Mouse (Mus musculus): ENCODE measurements at regions not wholly inside any gene's neighbourhood (a gene's known extent, or its start where the extent isn't known, plus 50 kb on each side); places are given as distances from the start of the nearest gene placed in this dataset.

DNA sequence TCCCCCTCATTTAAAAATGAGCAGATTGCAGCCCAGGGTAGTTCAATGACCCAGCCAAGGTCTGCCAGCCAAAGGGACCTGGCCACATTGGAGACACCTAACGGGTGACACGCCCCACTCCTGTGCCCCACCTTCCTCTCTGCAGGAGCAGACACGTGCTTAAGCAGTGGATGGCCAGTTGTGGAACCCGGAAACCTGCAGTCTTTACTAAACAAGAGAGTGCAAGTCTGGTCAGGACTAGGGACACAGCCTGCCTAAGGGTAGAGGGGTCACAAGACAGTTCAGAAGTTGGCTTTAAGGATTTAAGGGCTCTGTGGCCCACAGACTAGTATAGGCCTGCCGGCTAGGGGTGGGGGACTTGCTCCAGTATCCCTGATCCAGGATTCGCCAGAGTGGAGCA is 179.2 kb upstream of the Gm4791 start:
- no peak for DNase-seq

DNA sequence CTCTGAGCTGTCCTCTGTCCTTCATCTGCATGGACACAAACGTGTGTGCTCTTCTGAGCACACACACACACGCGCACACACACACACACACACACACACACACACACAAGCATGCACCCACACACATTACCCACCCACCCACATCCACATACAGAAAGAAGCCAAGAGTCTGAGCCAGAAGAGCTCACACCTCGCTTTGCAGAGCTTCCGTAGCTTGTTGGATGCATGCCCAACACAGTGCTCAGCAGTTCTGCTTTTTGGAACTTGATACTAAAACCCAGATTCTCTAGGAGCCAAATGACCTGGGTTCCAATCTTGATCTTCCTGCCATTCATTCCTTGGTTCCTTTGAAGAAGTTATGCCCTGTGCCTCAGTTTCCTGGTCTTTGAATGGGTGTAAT is 182.4 kb upstream of the Gm4791 start:
- DNase-seq: no peak

DNA sequence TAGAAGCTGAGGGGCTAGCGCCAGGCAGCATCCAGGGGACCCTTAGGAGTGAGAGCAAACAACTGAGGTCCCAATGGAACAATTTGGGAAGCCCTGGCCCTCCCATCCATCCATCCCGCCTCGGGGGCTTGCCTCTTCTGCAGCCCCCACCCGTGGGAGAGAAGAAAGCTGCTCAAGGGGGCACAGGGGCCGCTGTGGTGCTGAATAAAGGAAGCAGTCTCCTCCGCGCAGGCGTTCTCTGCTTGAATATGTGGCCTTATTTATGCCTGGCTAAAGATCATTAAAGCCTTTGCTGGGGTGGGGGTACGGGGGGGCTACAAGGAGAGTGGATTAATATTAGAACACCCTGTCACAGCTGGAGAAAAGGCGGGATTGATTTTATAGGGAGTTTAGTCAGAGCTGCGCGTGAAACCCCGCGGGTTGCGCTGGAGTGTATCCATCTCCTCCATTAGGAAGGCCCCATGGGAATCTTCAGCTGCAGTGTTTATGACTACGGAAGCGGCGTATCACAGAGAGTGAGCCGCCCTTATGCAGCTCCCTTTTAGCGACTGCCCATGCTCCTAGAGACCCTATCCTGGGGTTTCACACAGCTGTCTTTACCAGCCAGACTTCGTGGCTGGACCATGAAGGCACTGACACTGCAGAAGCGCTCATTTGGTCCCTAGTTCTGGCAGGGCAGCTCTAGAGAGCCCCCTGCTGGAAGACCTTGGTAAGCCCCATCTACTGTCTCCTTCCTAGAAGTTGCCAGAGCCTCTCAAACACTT is 183.9 kb upstream of the Gm4791 start:
- DNase-seq: peak; percentile 83

DNA sequence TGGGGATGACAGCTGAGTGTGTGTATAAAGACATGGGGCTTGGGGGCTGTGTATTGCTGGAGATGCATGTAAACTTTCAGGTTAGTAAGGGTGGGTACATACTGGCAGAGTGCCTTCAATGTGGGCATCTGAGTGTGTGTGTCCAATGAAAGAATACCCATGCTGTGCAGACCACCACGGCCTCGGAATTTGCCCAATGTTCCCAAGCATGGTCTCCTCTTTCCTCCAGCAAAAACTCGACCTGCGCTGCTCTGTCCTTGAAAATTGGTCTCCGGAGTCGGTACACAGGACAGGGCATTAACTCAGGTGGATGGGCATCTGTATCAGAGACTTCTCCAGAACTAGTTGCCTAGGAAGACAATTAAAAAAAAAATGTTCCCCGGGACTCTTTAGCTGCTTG is 188.3 kb upstream of the Gm4791 start:
- no peak for DNase-seq

DNA sequence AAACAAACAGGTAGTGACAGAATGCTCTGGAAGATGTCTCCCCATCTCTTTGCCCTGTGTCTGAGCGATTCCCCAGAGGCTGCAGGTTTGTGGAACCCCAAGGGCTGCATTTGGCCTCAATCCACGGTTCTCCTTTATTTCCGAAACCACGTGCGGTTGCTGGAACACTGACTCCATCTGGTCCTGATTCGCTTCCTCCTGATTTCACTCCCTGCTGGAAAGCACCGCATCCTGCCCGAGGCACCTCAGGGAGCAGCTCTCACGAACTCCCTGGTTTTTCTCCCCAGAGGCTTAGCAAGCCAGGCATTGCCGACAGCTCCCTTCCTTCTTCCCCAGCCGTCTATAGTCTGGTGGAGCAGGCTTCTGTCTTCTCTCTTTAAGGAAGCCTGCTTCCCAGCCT is 203.1 kb upstream of the Gm4791 start:
- DNase-seq: no peak

DNA sequence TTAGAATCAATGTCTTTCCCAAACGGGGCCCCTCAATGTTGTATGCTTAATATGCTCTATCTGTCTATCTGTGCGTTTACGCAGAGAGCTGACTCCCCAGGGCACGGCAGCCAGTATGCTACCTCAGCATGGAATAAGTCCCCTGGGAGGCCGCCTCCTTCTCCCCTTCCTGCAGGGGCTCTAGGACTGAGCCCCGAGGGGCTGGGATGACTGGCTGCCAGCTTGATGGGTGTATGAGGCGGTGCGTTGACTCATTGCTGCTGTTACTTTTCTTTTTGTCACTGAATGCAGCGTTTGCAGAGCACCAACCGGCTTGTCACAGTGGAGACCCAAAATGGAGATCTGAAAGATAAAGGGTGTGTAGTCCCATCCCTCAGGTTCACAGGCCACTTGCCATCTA is 209.5 kb upstream of the Gm4791 start:
- DNase-seq: no peak

DNA sequence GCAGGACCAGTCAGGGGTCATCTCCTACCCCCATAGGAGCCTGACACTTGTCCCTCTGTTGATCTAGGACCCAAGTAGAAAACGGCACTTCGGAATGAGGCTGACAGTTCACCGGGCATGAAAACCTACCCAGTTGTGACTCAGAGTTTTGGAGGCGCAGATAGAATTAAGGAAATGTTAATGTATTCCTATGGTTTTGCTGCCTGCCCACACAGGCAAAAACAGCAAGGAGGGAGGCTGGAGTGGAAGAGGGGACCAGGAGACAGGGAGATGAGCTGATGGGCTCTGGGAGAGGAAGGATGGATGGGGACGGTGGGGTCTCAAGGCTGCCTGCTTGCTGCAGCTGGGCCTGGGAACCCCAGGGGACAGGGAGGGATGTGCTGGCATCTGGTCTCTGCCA is 210.1 kb upstream of the Gm4791 start:
- DNase-seq: no peak

DNA sequence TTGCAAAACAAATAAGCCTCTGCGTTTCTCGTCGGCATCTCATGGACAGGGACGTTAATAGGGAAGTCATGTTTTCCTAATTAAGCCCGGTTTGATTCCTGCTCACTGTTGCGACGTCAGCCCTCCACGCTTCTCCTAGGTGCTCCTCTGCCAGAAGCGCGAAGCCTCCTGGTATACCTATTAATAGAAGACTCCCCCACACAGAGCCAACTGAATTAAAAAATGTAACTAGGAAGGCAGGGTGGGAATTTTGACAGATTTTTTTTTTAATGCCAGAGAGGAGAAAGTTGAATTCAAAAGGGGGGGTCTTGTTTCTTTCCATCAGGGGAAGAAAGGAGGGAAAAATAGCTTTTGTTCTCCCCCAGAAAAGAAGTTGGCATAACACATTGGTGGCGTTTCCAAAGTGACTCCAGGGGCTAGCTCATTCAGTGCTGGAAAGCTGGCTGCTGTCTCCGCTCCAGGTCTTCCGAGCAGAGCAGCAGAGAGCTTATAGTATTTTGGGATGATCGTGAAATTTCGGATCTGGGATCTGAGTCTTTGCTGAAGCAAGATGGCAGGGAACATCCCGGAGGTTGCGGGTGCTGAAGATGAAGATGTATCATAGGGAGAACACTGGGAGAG is 214.1 kb upstream of the Gm4791 start:
- no peak for DNase-seq

DNA sequence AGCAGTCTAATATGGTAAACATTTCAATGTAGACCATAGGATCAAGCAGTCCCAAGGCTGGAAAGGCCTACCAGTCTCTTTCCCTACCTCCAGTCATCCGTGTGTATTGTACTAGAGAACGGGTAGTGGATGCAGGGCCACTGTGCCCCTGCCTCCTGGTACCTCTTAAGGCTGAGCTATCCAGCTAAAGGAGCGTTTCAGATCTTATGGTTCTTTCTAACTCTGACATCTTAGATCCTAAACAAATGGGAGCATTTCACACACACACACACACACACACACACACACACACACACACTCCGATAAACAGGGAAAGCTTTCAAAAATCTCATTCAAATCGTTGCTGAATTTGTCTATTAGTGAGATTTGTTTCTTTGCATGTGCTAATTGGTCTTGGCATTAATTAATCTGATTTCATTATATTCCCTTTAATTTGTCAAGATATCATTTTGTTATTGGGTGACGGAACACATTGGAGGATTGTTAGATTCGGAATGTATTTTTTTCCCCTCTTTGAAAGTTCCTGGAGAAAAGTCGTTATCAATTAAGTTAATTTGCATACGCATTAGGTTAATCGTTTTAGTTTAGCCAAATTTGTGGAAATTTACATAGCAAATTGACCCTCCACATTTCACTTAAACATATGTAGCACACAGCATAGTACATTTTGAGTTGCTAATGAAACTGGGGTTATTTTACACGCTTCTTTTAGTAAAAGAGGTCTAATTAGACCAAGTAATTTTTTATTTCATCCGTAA is 214.8 kb upstream of the Gm4791 start:
- no peak for DNase-seq

DNA sequence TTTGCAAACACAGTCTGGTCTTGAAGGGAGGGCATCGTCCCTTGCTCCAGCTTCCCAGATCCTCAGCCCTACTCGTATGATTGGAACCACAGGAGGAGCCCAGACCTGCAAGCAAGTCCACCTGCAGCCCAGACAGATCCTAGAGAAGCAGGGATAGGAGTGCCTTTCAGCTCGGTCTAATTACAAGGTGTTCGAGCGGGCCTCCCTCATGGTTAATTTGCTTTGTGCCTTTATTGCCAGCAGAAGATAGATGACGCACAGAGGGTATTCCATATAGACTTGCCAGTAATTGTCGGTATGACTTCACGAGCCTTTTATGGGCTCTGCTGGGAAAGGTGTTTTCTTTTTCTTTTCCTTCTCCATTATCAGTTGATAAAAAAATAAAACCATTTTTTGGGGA is 216.9 kb upstream of the Gm4791 start:
- DNase-seq: no peak

DNA sequence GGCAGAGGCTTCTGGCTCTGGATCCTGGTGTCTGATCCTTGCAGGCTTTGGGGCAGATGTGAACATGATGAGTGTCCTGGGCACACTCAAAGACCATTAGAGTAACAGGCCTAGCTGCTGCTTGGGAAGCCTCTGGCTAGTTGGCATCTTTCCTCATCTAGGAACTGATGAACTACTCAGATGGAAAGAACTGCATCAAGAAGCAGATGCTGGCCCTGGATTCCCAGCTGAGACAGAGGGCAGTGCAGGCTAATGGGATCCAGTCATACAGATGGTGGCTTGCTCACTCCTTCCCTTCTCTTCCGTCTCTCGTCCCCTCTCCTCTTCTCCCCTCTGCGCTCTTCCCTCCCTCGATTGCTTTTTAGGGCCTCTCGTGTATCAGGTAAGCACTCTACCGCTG is 219.8 kb upstream of the Gm4791 start:
- no peak for DNase-seq

DNA sequence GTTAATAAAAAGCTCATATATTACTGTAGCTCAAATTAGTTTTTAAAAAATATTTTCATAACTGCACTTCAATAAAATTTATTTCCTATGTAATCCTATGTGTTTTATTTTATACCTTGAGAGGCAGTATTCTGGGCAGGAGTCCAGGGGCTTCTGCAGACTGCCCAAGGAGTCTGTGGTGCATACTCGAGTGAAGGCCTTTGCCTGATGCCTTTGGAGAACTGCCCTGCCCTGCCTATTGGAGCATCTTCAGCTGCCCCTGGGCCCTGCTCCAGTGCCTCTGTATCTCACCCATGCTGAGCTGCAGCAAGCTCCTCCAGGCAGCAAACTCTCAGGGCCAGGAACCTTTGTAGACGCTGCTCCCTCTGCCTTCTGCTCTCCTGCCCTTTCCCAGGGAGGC is 223.7 kb upstream of the Gm4791 start:
- no peak for DNase-seq

DNA sequence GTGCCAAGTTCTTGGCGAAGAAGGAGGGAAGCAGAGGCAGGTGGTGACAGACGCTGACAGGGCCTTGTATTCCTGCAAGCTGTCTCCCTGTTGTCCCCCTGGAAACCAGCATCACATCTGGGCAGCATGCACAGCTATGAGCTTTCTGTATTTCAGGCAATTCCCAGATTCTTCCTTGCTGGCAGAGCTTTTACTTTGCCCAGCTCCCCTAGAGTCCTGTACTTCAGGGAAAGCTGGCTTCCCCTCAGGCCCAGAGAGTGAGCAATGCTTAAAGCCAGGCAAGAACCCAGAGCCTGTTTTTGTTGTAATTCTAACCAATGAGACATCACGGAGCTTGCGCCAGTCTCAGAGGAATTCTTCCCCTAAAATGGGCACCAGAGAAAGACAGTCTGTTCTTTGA is 238.3 kb upstream of the Gm4791 start:
- no peak for DNase-seq

DNA sequence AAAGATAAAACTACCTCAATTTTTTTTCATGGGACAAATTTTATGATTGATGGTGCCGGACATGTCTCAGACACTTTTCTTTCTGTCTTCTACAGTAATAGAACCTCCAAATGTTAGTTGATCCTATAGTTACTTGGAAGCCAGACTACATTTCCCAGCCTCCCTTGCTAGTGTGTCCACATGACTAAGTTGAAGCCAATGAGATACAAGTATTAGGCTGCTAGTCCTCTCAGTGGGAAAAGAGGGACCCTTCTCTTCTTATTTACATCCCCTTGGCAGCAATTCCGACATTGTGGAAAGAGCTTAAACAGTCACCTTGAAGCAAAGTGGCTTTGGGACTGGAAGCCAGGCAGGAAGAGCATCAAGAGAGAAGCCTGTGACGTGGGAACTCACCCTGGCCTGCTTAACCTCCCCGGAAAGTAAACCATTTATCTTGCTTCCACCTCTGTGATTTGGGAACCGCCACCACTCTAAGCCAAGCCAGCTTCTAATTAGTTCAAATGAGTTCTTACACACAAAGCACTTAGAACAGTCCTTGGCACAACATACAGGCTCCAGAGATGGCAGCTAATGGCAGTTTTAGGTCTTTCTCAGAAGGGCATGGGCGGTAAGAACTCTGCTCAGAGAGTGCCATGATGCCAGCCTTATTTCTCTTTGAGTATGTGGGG is 241.4 kb upstream of the Gm4791 start:
- DNase-seq: peak; percentile 22

DNA sequence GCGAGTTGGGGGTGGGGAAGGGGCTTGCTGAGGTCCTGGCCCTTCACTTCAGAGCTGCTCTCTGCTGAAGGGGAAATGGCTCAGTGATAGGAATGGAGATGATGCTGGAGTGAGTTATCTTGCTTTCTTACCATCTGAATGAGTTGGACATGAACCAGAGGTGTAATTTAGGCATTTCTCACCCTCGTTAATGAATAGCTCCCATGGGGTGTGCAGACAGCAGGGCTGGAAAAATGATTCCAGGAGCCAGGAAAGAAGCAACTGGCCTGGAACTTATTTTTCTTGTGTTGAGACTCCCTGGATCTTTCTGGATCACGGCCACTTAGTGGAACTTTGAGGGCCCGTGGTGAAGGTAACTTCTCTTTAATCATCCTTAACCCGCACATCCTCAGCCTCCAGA is 246.6 kb upstream of the Gm4791 start:
- DNase-seq: no peak

DNA sequence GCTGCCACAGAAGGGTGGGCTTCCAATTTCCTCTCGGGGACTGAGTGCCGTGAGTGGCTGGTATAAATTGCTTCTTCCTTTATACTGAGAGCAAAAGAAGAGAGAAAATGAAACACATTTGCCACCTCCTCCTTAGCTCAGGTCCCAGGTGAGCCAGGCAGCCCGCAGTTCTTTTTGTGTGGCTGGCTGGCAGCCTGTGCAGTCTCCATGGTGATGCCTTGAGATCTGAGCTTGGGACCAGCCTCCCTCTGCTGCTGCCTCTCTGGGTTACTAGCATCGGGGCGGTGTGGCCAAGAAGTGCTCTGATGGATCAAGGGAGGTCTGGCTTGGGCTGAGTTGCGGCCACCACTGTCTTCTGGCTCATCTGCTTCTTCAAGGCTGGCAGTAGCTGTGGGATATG is 249.1 kb upstream of the Gm4791 start:
- DNase-seq: no peak

DNA sequence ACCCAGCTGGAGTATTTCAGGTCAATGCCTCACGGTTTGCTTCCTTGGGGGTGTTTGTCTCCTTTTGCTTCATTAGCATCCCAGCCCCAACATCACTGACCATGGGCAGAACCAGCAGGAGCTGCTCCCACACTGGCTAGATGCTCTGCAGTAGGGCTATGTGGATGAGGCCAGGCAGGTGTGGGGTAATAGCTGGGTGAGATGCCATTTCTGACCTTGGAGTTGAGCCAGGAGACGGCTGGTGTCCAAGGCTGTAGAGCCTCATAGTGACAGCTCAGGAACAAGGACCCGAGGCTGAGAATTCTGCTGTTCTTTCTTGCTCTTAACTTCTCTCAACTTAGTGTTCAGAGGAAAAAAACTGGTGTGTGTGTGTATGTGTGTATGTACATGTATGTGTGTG is 252.3 kb upstream of the Gm4791 start:
- DNase-seq: no peak

DNA sequence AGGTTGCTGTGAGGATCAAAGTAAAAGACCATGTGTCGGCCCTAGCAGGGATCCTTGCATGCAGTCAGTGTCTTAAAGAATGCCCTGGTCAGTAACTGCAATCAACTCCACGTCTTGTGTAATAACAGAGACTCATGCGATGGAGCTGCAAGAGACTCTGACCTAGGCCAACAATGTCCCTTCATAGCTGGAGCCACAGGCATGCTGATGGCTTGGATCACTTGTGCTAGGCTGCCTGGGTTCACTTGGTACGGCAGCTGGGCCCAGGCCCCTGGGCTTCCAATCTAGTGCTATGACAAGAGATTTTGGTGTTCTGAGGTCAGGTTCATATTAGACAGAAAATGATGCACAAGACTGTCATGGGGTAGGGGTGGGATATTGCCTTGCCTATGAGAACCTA is 258.0 kb upstream of the Gm4791 start:
- no peak for DNase-seq

DNA sequence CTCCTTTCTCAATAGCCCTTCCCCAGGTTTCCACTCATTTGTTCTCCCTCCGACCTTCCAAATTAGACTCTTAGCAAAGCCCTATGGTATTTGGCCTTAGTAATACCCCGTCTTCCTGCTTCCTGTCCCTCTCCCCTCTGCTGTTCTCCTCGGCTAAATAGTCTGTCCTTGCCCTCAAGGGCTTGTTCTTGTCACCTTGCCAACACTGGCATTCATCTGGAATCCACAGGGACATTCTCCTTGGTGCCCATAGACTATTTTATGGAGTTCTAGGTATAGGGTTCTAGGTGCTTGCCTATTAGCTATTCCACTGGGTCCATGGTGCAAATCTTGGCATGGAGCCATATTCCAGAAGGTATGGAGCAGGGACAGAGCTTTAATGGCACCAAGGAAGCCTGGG is 259.2 kb upstream of the Gm4791 start:
- no peak for DNase-seq

DNA sequence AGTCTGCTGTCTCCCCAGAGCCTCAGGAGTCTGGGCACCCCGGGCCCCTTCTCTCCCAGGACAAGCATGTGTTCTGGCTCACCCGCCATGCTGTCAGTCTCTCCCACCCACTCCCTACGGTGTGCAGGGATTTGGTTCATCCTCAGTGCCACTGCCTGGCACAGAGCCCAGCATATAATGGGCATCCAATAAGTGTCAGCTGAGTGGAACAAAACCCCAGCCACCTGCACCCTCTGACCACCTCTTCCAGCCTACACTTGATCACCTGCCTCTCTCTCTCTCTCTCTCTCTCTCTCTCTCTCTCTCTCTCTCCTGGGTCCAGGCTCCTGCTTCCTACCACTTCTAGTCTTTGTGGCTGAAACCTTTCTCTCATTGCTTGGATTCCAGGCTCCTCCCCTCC is 259.9 kb upstream of the Gm4791 start:
- no peak for DNase-seq

DNA sequence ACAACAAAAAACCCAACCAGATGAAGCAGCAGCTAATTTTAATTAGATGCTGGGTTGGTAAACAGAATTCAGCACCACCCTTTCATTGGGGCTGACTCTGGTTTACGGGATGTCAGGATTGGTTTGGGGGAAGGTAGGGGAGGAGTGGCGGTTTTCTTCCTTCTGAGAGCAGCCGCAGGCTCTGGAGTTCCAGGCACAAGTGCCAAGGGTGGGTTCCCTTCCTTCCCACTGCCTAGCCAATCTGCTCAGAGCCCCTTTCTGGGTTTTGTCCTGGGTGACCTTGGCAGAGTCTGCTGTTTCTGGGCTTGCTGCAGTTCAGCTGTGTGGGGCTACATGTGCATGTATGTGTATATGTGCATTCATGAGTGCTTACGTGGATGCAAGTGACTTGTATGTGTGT is 260.5 kb upstream of the Gm4791 start:
- no peak for DNase-seq

DNA sequence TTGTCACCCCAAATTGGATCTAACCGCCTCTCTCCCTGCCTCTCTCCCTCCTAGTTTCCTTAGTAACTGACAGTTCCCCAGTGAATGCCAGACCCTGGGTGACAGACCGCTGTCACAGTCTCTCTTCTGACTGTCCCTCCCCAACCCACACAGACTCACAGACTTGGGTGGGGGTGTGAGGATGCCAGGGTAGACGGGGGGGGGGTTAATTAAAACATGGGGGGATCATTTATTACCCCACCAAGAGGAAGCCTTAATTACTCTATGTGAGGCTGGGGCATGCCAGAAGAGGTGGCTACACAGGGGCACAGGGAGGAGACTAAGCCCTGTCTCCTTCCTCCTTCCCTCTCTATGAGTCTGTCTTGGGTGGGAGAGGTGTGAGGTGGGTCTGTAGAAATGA is 261.1 kb upstream of the Gm4791 start:
- DNase-seq: no peak

DNA sequence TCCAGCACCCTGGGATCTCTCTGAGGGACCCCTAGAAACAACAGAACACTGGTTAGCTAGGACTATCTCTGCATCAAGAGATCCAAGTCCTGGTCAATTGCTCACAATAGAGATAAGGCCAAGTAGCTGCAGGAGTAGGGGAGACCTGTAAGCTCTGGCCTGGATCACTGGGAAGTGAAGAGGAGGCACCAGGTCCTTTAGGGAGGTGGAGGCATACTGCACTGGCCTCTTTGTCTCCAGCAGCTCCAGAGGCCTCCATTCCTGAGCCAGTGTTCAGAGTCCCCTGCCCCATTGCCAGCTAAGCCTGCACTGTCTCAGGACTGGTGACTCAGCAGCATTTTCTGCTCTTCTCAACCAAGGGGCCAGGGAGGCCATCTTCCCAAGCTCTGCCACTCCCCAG is 262.3 kb upstream of the Gm4791 start:
- DNase-seq: no peak

DNA sequence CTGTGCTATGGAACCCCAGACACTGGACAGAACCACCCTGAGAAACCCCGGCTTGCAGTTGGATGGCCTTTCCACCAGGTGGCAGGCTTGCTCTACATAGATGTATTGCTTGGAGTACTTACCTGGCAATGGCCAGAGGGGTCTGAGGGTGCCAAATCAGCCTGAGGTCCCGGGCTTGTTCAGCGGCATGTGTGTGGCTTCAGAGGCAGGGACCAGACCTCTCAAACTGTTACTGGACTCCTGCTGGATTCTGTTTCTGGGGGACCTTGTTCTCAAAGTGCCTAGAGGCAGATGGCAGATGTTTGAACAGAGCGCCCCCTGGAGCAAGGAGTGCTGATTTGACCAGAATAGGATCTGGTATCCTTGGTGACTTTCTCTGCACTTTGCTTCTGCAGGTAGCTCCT is 262.9 kb upstream of the Gm4791 start:
- DNase-seq: peak; percentile 86
